Mouse (Mus musculus): ENCODE results near the gene Cenps. TPM values are rescaled to one million over a fixed set of nuclear protein-coding genes. Genes with fewer than 3 reads are reported as not detected.
A peak's percentile ranks its signal among the peaks of the same experiment; 100 is the strongest.

The Cenps gene
- polyA plus RNA-seq, 1 experiment from 2014 or later: 53.1 TPM

GRCm38 (mm10) chr4:149164150-149164549, 26.7 kb upstream of the Cenps start:
- Histone ChIP-seq H3K36me3 (ENCODE audit: control insufficient read depth, insufficient read depth, low read length) (peaks cover 13% of the 10 kb centered on the region), H3K4me2 (no peak overlapping the region), H3K9me3 (ENCODE audit: control insufficient read depth, low read length) (no peaks in the 10 kb centered on the region), H3K4me3 (ENCODE audit: low read depth, low read length) (no peak overlapping the region), H3K27me3 (ENCODE audit: control insufficient read depth, insufficient read depth, low read length) (no peaks in the 10 kb centered on the region), H3K9ac (ENCODE audit: low read length) (no peak overlapping the region), H3K4me1 (ENCODE audit: control insufficient read depth, insufficient read depth, low read length) (peaks cover 7% of the 10 kb centered on the region; the same call in 1 of the 2 replicates), H3K27ac (ENCODE audit: low read depth, low read length) (no peak overlapping the region)
- ATAC-seq (ENCODE audit: low FRiP score) (no peak), DNase-seq (ENCODE audit: low spot score, missing footprints) (no peak)
- WGBS: 75% methylated on average over 5 of the region's 5 CpGs

- 76% methylated on average over 1 of the region's 1 CpGs for WGBS
- Histone ChIP-seq H3K9ac (ENCODE audit: low read length) (no peak overlapping the region), H3K27me3 (ENCODE audit: control insufficient read depth, insufficient read depth, low read length) (no peaks in the 10 kb centered on the region), H3K4me1 (ENCODE audit: control insufficient read depth, insufficient read depth, low read length) (peaks cover 7% of the 10 kb centered on the region; the same call in 1 of the 2 replicates), H3K9me3 (ENCODE audit: control insufficient read depth, low read length) (no peaks in the 10 kb centered on the region), H3K36me3 (ENCODE audit: control insufficient read depth, insufficient read depth, low read length) (peaks cover 15% of the 10 kb centered on the region), H3K4me2 (no peak overlapping the region), H3K4me3 (ENCODE audit: low read depth, low read length) (no peak overlapping the region), H3K27ac (ENCODE audit: low read depth, low read length) (no peak overlapping the region)
- DNase-seq (ENCODE audit: low spot score, missing footprints): no peak
- ATAC-seq (ENCODE audit: low FRiP score): no peak
These were observed 25.8 kb upstream of the Cenps start for GRCm38 (mm10) chr4:149163196-149163595.

GRCm38 (mm10) chr4:149161166-149161565, 23.7 kb upstream of the Cenps start:
- H3K27ac ChIP-seq (ENCODE audit: low read depth, low read length): no peak overlapping the region

GRCm38 (mm10) chr4:149159891-149160290, 22.5 kb upstream of the Cenps start:
- peaks cover 29% of the 10 kb centered on the region for H3K36me3 ChIP-seq (ENCODE audit: control insufficient read depth, insufficient read depth, low read length)
- no peaks in the 10 kb centered on the region for H3K27me3 ChIP-seq (ENCODE audit: control insufficient read depth, insufficient read depth, low read length)
- no peak for ATAC-seq (ENCODE audit: low FRiP score)
- H3K9ac ChIP-seq (ENCODE audit: low read length): no peak overlapping the region
- no peaks in the 10 kb centered on the region for H3K9me3 ChIP-seq (ENCODE audit: control insufficient read depth, low read length)
- WGBS: 91% methylated on average over 13 of the region's 13 CpGs
- no peaks in the 10 kb centered on the region for H3K4me1 ChIP-seq (ENCODE audit: control insufficient read depth, insufficient read depth, low read length)
- no peak overlapping the region for H3K4me2 ChIP-seq
- DNase-seq (ENCODE audit: low spot score, missing footprints): no peak
- no peak overlapping the region for H3K27ac ChIP-seq (ENCODE audit: low read depth, low read length)
- H3K4me3 ChIP-seq (ENCODE audit: low read depth, low read length): no peak overlapping the region

More at GRCm38 (mm10) chr4:149161166-149161565, 23.7 kb upstream of the Cenps start:
- no peak for ATAC-seq (ENCODE audit: low FRiP score)
- Histone ChIP-seq H3K9ac (ENCODE audit: low read length) (no peak overlapping the region), H3K4me3 (ENCODE audit: low read depth, low read length) (no peak overlapping the region), H3K27me3 (ENCODE audit: control insufficient read depth, insufficient read depth, low read length) (no peaks in the 10 kb centered on the region), H3K36me3 (ENCODE audit: control insufficient read depth, insufficient read depth, low read length) (peaks cover 17% of the 10 kb centered on the region), H3K9me3 (ENCODE audit: control insufficient read depth, low read length) (no peaks in the 10 kb centered on the region), H3K4me2 (no peak overlapping the region), H3K4me1 (ENCODE audit: control insufficient read depth, insufficient read depth, low read length) (peaks cover 7% of the 10 kb centered on the region; the same call in 1 of the 2 replicates)
- 97% methylated on average over 6 of the region's 6 CpGs for WGBS
- no peak for DNase-seq (ENCODE audit: low spot score, missing footprints)

GRCm38 (mm10) chr4:149159203-149159602, 21.8 kb upstream of the Cenps start:
- H3K9ac ChIP-seq (ENCODE audit: low read length): no peak overlapping the region
- WGBS: 90% methylated on average over 2 of the region's 2 CpGs
- DNase-seq (ENCODE audit: low spot score, missing footprints) (no peak), ATAC-seq (ENCODE audit: low FRiP score) (no peak)
- H3K9me3 ChIP-seq (ENCODE audit: control insufficient read depth, low read length): no peaks in the 10 kb centered on the region
- H3K27ac ChIP-seq (ENCODE audit: low read depth, low read length): no peak overlapping the region
- no peaks in the 10 kb centered on the region for H3K27me3 ChIP-seq (ENCODE audit: control insufficient read depth, insufficient read depth, low read length)
- no peaks in the 10 kb centered on the region for H3K4me1 ChIP-seq (ENCODE audit: control insufficient read depth, insufficient read depth, low read length)
- H3K4me2 ChIP-seq: no peak overlapping the region
- H3K36me3 ChIP-seq (ENCODE audit: control insufficient read depth, insufficient read depth, low read length): peaks cover 34% of the 10 kb centered on the region
- no peak overlapping the region for H3K4me3 ChIP-seq (ENCODE audit: low read depth, low read length)

- Histone ChIP-seq H3K27ac (ENCODE audit: low read depth, low read length) (no peak overlapping the region), H3K36me3 (ENCODE audit: control insufficient read depth, insufficient read depth, low read length) (peaks cover 44% of the 10 kb centered on the region), H3K27me3 (ENCODE audit: control insufficient read depth, insufficient read depth, low read length) (no peaks in the 10 kb centered on the region), H3K4me1 (ENCODE audit: control insufficient read depth, insufficient read depth, low read length) (no peaks in the 10 kb centered on the region), H3K9me3 (ENCODE audit: control insufficient read depth, low read length) (no peaks in the 10 kb centered on the region), H3K4me3 (ENCODE audit: low read depth, low read length) (no peak overlapping the region), H3K9ac (ENCODE audit: low read length) (no peak overlapping the region), H3K4me2 (no peak overlapping the region)
- no peak for ATAC-seq (ENCODE audit: low FRiP score)
- WGBS: 92% methylated on average over 8 of the region's 8 CpGs
- no peak for DNase-seq (ENCODE audit: low spot score, missing footprints)
These were observed 20.1 kb upstream of the Cenps start for GRCm38 (mm10) chr4:149157415-149157973.

- H3K4me3 ChIP-seq (ENCODE audit: low read depth, low read length): no peak overlapping the region
- H3K27me3 ChIP-seq (ENCODE audit: control insufficient read depth, insufficient read depth, low read length): no peaks in the 10 kb centered on the region
- no peaks in the 10 kb centered on the region for H3K9me3 ChIP-seq (ENCODE audit: control insufficient read depth, low read length)
- no peak for ATAC-seq (ENCODE audit: low FRiP score)
- WGBS: 94% methylated on average over 6 of the region's 6 CpGs
- H3K4me2 ChIP-seq: no peak overlapping the region
- DNase-seq (ENCODE audit: low spot score, missing footprints): no peak
- H3K9ac ChIP-seq (ENCODE audit: low read length): no peak overlapping the region
- H3K27ac ChIP-seq (ENCODE audit: low read depth, low read length): no peak overlapping the region
- no peaks in the 10 kb centered on the region for H3K4me1 ChIP-seq (ENCODE audit: control insufficient read depth, insufficient read depth, low read length)
- H3K36me3 ChIP-seq (ENCODE audit: control insufficient read depth, insufficient read depth, low read length): peaks cover 58% of the 10 kb centered on the region
These were observed 18.3 kb upstream of the Cenps start for GRCm38 (mm10) chr4:149155711-149156110.

- Histone ChIP-seq H3K9ac (ENCODE audit: low read length) (no peak overlapping the region), H3K4me1 (ENCODE audit: control insufficient read depth, insufficient read depth, low read length) (no peaks in the 10 kb centered on the region), H3K4me2 (no peak overlapping the region), H3K9me3 (ENCODE audit: control insufficient read depth, low read length) (no peaks in the 10 kb centered on the region), H3K27me3 (ENCODE audit: control insufficient read depth, insufficient read depth, low read length) (no peaks in the 10 kb centered on the region), H3K36me3 (ENCODE audit: control insufficient read depth, insufficient read depth, low read length) (peaks cover 60% of the 10 kb centered on the region), H3K27ac (ENCODE audit: low read depth, low read length) (no peak overlapping the region), H3K4me3 (ENCODE audit: low read depth, low read length) (no peak overlapping the region)
- 98% methylated on average over 7 of the region's 7 CpGs for WGBS
- ATAC-seq (ENCODE audit: low FRiP score): no peak
- no peak for DNase-seq (ENCODE audit: low spot score, missing footprints)
These were observed 17.4 kb upstream of the Cenps start for GRCm38 (mm10) chr4:149154859-149155258.

GRCm38 (mm10) chr4:149150721-149151120, 13.3 kb upstream of the Cenps start:
- DNase-seq (ENCODE audit: low spot score, missing footprints): peak; percentile 62
- H3K27ac ChIP-seq (ENCODE audit: low read depth, low read length): no peak overlapping the region
- no peaks in the 10 kb centered on the region for H3K4me1 ChIP-seq (ENCODE audit: control insufficient read depth, insufficient read depth, low read length)
- no peak overlapping the region for H3K4me3 ChIP-seq (ENCODE audit: low read depth, low read length)
- H3K9me3 ChIP-seq (ENCODE audit: control insufficient read depth, low read length): no peaks in the 10 kb centered on the region
- 94% methylated on average over 11 of the region's 11 CpGs for WGBS
- H3K4me2 ChIP-seq: no peak overlapping the region
- H3K9ac ChIP-seq (ENCODE audit: low read length): no peak overlapping the region
- ATAC-seq (ENCODE audit: low FRiP score): no peak
- H3K36me3 ChIP-seq (ENCODE audit: control insufficient read depth, insufficient read depth, low read length): peaks cover 49% of the 10 kb centered on the region
- no peaks in the 10 kb centered on the region for H3K27me3 ChIP-seq (ENCODE audit: control insufficient read depth, insufficient read depth, low read length)

All from midbrain, embryonic 11.5 days (tissue).